ENCODE assay signal across 22 mouse cellular contexts in genomic region chr17:27603036-27603435, GRCm38 (mm10). TPM values are rescaled to one million over a fixed set of nuclear protein-coding genes. Genes with fewer than 3 reads are reported as not detected.
DNase-seq lines count a peak whose midpoint lies in the region; ATAC-seq and TF ChIP-seq lines count a peak whose summit lies in the region.
"Had no signal": no experiment of that assay in that cellular context is flagged by ENCODE, and none has a peak within 500 bp of the region (broad histone marks: within the 10 kb centered on the region; RNA-seq: fewer than 3 reads in every experiment).

No protein-coding gene starts in this region.

- H3K27me3 ChIP-seq in forebrain, embryonic 13.5 days, result no peaks in the 10 kb centered on the region
- H3K27me3 ChIP-seq in forebrain, embryonic 12.5 days, result no peaks in the 10 kb centered on the region
- no peaks in the 10 kb centered on the region for H3K27me3 ChIP-seq in heart, embryonic 15.5 days
- no peaks in the 10 kb centered on the region for H3K27me3 ChIP-seq in limb, embryonic 10.5 days (ENCODE audit: low read depth, poor library complexity, severe bottlenecking)
- H3K27me3 ChIP-seq: CH12.LX; intestine, embryonic 15.5 days; limb, embryonic 13.5 days; liver, embryonic 15.5 days; Patski had no signal

- 0 out of 2 replicates have a peak overlapping the region, but pooled peaks have one; percentile 8 for H3K9ac ChIP-seq in forebrain, embryonic 13.5 days
- no peak overlapping the region for H3K9ac ChIP-seq in forebrain, embryonic 12.5 days
- no peak overlapping the region for H3K9ac ChIP-seq in heart, embryonic 15.5 days
- H3K9ac ChIP-seq: intestine, embryonic 15.5 days; limb, embryonic 13.5 days; liver, embryonic 15.5 days had no signal

- H3K4me3 ChIP-seq in forebrain, embryonic 13.5 days, result no peak overlapping the region
- no peak overlapping the region for H3K4me3 ChIP-seq in forebrain, embryonic 12.5 days (replicated peaks)
- H3K4me3 ChIP-seq in heart, embryonic 15.5 days, result no peak overlapping the region
- no peak overlapping the region for H3K4me3 ChIP-seq in layer of hippocampus, adult 2 months
- H3K4me3 ChIP-seq in limb, embryonic 10.5 days, result no peak overlapping the region
- H3K4me3 ChIP-seq: intestine, embryonic 15.5 days; limb, embryonic 13.5 days; liver, embryonic 15.5 days had no signal

- no peak overlapping the region for H3K27ac ChIP-seq in forebrain, embryonic 13.5 days
- no peak overlapping the region for H3K27ac ChIP-seq in forebrain, embryonic 12.5 days
- H3K27ac ChIP-seq in heart, embryonic 15.5 days, result peak overlapping the region; percentile 98
- peak overlapping the region; percentile 70 for H3K27ac ChIP-seq in layer of hippocampus, adult 2 months
- H3K27ac ChIP-seq in limb, embryonic 10.5 days, result no peak overlapping the region
- H3K27ac ChIP-seq: intestine, embryonic 15.5 days; kidney, postnatal 0 days had no signal

- peaks cover 3% of the 10 kb centered on the region for H3K36me3 ChIP-seq in forebrain, embryonic 13.5 days (ENCODE audit: poor library complexity, severe bottlenecking)
- H3K36me3 ChIP-seq in forebrain, embryonic 12.5 days (replicated peaks), result peaks cover 3% of the 10 kb centered on the region
- no peaks in the 10 kb centered on the region for H3K36me3 ChIP-seq in heart, embryonic 15.5 days
- H3K36me3 ChIP-seq in limb, embryonic 10.5 days, result peaks cover 31% of the 10 kb centered on the region

- no peak for DNase-seq in heart, adult 9 months (ENCODE audit: low spot score in 2 of 2)
- no peak for DNase-seq in layer of hippocampus, adult 2 months (ENCODE audit: low spot score in 2 of 2)
- DNase-seq in layer of hippocampus, adult 18-20 months (ENCODE audit: low spot score in 2 of 2), result no peak
- peak; percentile 72 for DNase-seq in ES-CJ7 (ENCODE audit: low read depth, low spot score)
- DNase-seq in limb, embryonic 10.5 days (ENCODE audit: low spot score), result no peak
- DNase-seq: lung, postnatal 10 days; thymus, postnatal 14 days had no signal

- peaks cover 41% of the 10 kb centered on the region for H3K4me1 ChIP-seq in forebrain, embryonic 13.5 days
- peaks cover 44% of the 10 kb centered on the region for H3K4me1 ChIP-seq in forebrain, embryonic 12.5 days
- H3K4me1 ChIP-seq in heart, embryonic 15.5 days (replicated peaks), result peaks cover 77% of the 10 kb centered on the region
- peaks cover 25% of the 10 kb centered on the region for H3K4me1 ChIP-seq in limb, embryonic 10.5 days

- no peaks in the 10 kb centered on the region for H3K9me3 ChIP-seq in forebrain, embryonic 13.5 days (replicated peaks)
- no peaks in the 10 kb centered on the region for H3K9me3 ChIP-seq in forebrain, embryonic 12.5 days
- no peaks in the 10 kb centered on the region for H3K9me3 ChIP-seq in heart, embryonic 15.5 days (replicated peaks)
- H3K9me3 ChIP-seq in limb, embryonic 10.5 days (replicated peaks), result no peaks in the 10 kb centered on the region
- H3K9me3 ChIP-seq: intestine, embryonic 15.5 days; limb, embryonic 13.5 days; liver, embryonic 15.5 days had no signal

- H3K4me2 ChIP-seq in forebrain, embryonic 13.5 days, result no peak overlapping the region
- H3K4me2 ChIP-seq in forebrain, embryonic 12.5 days, result no peak overlapping the region
- H3K4me2 ChIP-seq in heart, embryonic 15.5 days, result peak overlapping the region; percentile 50
- H3K4me2 ChIP-seq: intestine, embryonic 15.5 days; limb, embryonic 13.5 days had no signal

- no peak for TF ChIP-seq CTCF in layer of hippocampus, adult 2 months (conservative IDR thresholded peaks at IDR 0.05)

- 85% methylated on average over 2 of the region's 2 CpGs for WGBS in forebrain, embryonic 13.5 days
- WGBS in forebrain, embryonic 12.5 days, result 93% methylated on average over 2 of the region's 2 CpGs
- WGBS in heart, embryonic 15.5 days, result 75% methylated on average over 2 of the region's 2 CpGs
- 95% methylated on average over 2 of the region's 2 CpGs for WGBS in limb, embryonic 10.5 days

- no peak for ATAC-seq in forebrain, embryonic 13.5 days
- ATAC-seq in forebrain, embryonic 12.5 days (ENCODE audit: low FRiP score), result no peak
- no peak for ATAC-seq in heart, embryonic 15.5 days (replicated peaks; ENCODE audit: insufficient number of reproducible peaks, insufficient read depth, low FRiP score, low read depth)
- ATAC-seq: intestine, embryonic 15.5 days; Patski had no signal

RNA-seq across cellular contexts. Expression of gene Nudt3, which starts 20.3 kb away (rescaled TPM):
- polyA plus RNA-seq in forebrain, embryonic 13.5 days (2015; fragmentation: Nextera tagmentation; extraction: Ambion mirVana), result 191 and 196 TPM in 2 replicates
- polyA plus RNA-seq in forebrain, embryonic 12.5 days (2016; fragmentation: Nextera tagmentation; extraction: Ambion mirVana), result 170 and 178 TPM in 2 replicates
- polyA plus RNA-seq in heart, embryonic 15.5 days (2015; fragmentation: Nextera tagmentation; extraction: Ambion mirVana), result 132 and 145 TPM in 2 replicates
- 100 to 1,000 TPM; 462 to 510 TPM for total RNA-seq in layer of hippocampus, adult 2 months (2021)
- total RNA-seq in layer of hippocampus, adult 18-20 months (2021), result 100 to 1,000 TPM; 521 to 525 TPM
- 88.2 and 96.2 TPM in 2 replicates for polyA plus RNA-seq in limb, embryonic 10.5 days (2016; fragmentation: Nextera tagmentation; extraction: Ambion mirVana)

RNA-seq across cellular contexts. Expression of gene RPS10-NUDT3, which starts 32.0 kb away (rescaled TPM):
- not detected in 2 replicates for polyA plus RNA-seq in forebrain, embryonic 13.5 days (2015; fragmentation: Nextera tagmentation; extraction: Ambion mirVana)
- polyA plus RNA-seq in forebrain, embryonic 12.5 days (2016; fragmentation: Nextera tagmentation; extraction: Ambion mirVana), result not detected in 2 replicates
- not detected in 2 replicates for polyA plus RNA-seq in heart, embryonic 15.5 days (2015; fragmentation: Nextera tagmentation; extraction: Ambion mirVana)
- not detected for total RNA-seq in layer of hippocampus, adult 2 months (2021)
- 1 to 10 TPM in 1 of 2 experiments, not detected in 1; 1.9 TPM for total RNA-seq in layer of hippocampus, adult 18-20 months (2021)
- polyA plus RNA-seq in limb, embryonic 10.5 days (2016; fragmentation: Nextera tagmentation; extraction: Ambion mirVana), result not detected in 2 replicates
- total RNA-seq: adrenal gland, postnatal 4 days; CH12.LX; gastrocnemius, postnatal 4 days; left cerebral cortex, adult 18-20 months; monocyte, adult 5-6 weeks had no signal
- polyA plus RNA-seq: forebrain, embryonic 11.5 days; intestine, embryonic 15.5 days; kidney, postnatal 0 days; limb, embryonic 13.5 days; liver, embryonic 15.5 days; neural tube, embryonic 14.5 days had no signal

RNA-seq across cellular contexts. Expression of gene Rps10, which starts 33.4 kb away (rescaled TPM):
- polyA plus RNA-seq in forebrain, embryonic 13.5 days (2015; fragmentation: Nextera tagmentation; extraction: Ambion mirVana), result 659 and 777 TPM in 2 replicates
- 699 and 734 TPM in 2 replicates for polyA plus RNA-seq in forebrain, embryonic 12.5 days (2016; fragmentation: Nextera tagmentation; extraction: Ambion mirVana)
- 506 and 536 TPM in 2 replicates for polyA plus RNA-seq in heart, embryonic 15.5 days (2015; fragmentation: Nextera tagmentation; extraction: Ambion mirVana)
- total RNA-seq in layer of hippocampus, adult 2 months (2021), result 100 to 1,000 TPM; 495 to 504 TPM
- total RNA-seq in layer of hippocampus, adult 18-20 months (2021), result 100 to 1,000 TPM; 526 to 527 TPM
- 875 and 1,046 TPM in 2 replicates for polyA plus RNA-seq in limb, embryonic 10.5 days (2016; fragmentation: Nextera tagmentation; extraction: Ambion mirVana)

RNA-seq across cellular contexts. Expression of gene AI413582, which starts 37.5 kb away (rescaled TPM):
- 22.2 and 25.2 TPM in 2 replicates for polyA plus RNA-seq in forebrain, embryonic 13.5 days (2015; fragmentation: Nextera tagmentation; extraction: Ambion mirVana)
- polyA plus RNA-seq in forebrain, embryonic 12.5 days (2016; fragmentation: Nextera tagmentation; extraction: Ambion mirVana), result 14.0 and 16.6 TPM in 2 replicates
- polyA plus RNA-seq in heart, embryonic 15.5 days (2015; fragmentation: Nextera tagmentation; extraction: Ambion mirVana), result 14.5 and 23.0 TPM in 2 replicates
- 10 to 100 TPM; 61.6 to 66.1 TPM for total RNA-seq in layer of hippocampus, adult 2 months (2021)
- total RNA-seq in layer of hippocampus, adult 18-20 months (2021), result 10 to 100 TPM; 66.6 to 67.1 TPM
- 9.4 TPM in 2 replicates for polyA plus RNA-seq in limb, embryonic 10.5 days (2016; fragmentation: Nextera tagmentation; extraction: Ambion mirVana)

RNA-seq across cellular contexts. Expression of gene Hmga1, which starts 46.7 kb away (rescaled TPM):
- 147 and 165 TPM in 2 replicates for polyA plus RNA-seq in forebrain, embryonic 13.5 days (2015; fragmentation: Nextera tagmentation; extraction: Ambion mirVana)
- 214 and 228 TPM in 2 replicates for polyA plus RNA-seq in forebrain, embryonic 12.5 days (2016; fragmentation: Nextera tagmentation; extraction: Ambion mirVana)
- polyA plus RNA-seq in heart, embryonic 15.5 days (2015; fragmentation: Nextera tagmentation; extraction: Ambion mirVana), result 95.0 and 152 TPM in 2 replicates
- total RNA-seq in layer of hippocampus, adult 2 months (2021), result 10 to 100 TPM; 30.5 to 38.2 TPM
- total RNA-seq in layer of hippocampus, adult 18-20 months (2021), result 10 to 100 TPM; 42.1 to 44.6 TPM
- 904 and 1,218 TPM in 2 replicates for polyA plus RNA-seq in limb, embryonic 10.5 days (2016; fragmentation: Nextera tagmentation; extraction: Ambion mirVana)

Comparison
In these comparisons a context has a peak if more than half of its experiments do, and no peak if none do; other contexts are left out.
1. H3K27ac ChIP-seq: peak in heart, embryonic 15.5 days (single experiment) and layer of hippocampus, adult 2 months (single experiment); none in forebrain, embryonic 13.5 days (single experiment), forebrain, embryonic 12.5 days (single experiment) and limb, embryonic 10.5 days (single experiment).